Mouse (Mus musculus) macrophage (primary cell): ENCODE results near the gene Hsp90ab1. TPM values are rescaled to one million over a fixed set of nuclear protein-coding genes. Genes with fewer than 3 reads are reported as not detected.
A peak's percentile ranks its signal among the peaks of the same experiment; 100 is the strongest.

ENCODE experiments used
- H3K27ac ChIP-seq: fragments of 350-480 bp; formaldehyde crosslinking; 2 replicates; pipeline ENCODE4 v1.9.0; 2021
- H3K36me3 ChIP-seq: fragments of 350-480 bp; formaldehyde crosslinking; 2 replicates; pipeline ENCODE4 v1.9.0; 2021; ENCODE audit errors: inconsistent target
- H3K4me3 ChIP-seq: fragments of 350-480 bp; formaldehyde crosslinking; 2 replicates; pipeline ENCODE4 v1.9.0; 2021; ENCODE audit errors: inconsistent target
- H3K79me2 ChIP-seq: fragments of 350-480 bp; formaldehyde crosslinking; 2 replicates; pipeline ENCODE4 v1.9.0; 2021; ENCODE audit errors: inconsistent target
- WGBS: methylation state at CpG from one replicate; pipeline ENCODE4 v1.1.7; 2026; ENCODE audit warnings: inconsistent platforms; ENCODE audit not compliant: missing documents; 5-methylcytosine and 5-hydroxymethylcytosine counted together
- polyA plus RNA-seq: library from polyadenylated mRNA; stranded (reverse); fragments of 250-400 nt; gene quantifications from 3 replicates; pipeline ENCODE4 v1.2.4, GENCODE M21; 2018; ENCODE audit warnings: inconsistent platforms

The Hsp90ab1 gene
- polyA plus RNA-seq, 1 experiment from 2014 or later, result 909 TPM

DNA sequence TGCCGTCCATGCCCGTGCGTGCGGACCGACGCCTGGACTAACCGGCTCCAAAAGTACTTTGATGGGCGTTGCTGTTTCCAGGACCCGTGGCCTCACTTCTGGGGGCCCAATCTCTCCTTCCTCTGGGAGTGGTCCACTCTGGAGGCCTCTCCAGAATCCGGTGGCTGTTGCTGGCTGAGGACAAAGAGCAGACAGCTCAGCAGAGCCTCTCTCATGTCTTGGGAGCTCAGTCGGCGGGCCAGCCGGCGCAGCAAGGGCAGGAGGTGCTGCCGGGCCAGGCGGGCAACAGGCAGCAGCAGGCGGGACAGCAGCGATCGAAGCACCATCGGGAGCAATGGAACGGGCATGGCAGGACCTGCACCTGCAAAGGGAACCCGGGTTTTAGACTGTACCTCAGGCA lies 28.3 kb upstream of the Hsp90ab1 start:
- 89% methylated on average over 21 of the region's 22 CpGs for WGBS
- Histone ChIP-seq H3K27ac (no peak overlapping the region), H3K4me3 (no peak overlapping the region)

DNA sequence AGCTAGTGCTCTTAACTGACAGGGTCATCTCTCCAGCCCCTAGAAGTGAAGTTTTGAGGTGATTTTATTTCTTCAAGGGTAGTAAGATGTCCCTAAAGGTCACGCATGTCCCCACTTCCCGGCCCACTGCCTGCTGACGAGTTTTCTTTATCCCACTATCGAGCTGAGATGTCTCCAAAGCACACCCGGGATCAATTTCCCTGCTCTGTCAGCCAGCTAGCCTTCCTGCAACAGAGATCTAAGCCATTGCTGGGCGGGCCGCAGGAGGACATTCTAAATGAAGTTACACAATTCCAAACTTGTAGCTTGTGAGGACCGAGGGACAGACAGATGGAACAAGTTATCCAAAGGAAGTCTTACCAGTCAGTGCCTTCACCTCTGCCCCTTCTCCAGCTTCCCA lies 27.2 kb upstream of the Hsp90ab1 start:
- H3K4me3 ChIP-seq, result no peak overlapping the region

More for the DNA sequence above, 28.3 kb upstream of the Hsp90ab1 start:
- Histone ChIP-seq H3K79me2 (no peaks in the 10 kb centered on the region), H3K36me3 (no peaks in the 10 kb centered on the region)

DNA sequence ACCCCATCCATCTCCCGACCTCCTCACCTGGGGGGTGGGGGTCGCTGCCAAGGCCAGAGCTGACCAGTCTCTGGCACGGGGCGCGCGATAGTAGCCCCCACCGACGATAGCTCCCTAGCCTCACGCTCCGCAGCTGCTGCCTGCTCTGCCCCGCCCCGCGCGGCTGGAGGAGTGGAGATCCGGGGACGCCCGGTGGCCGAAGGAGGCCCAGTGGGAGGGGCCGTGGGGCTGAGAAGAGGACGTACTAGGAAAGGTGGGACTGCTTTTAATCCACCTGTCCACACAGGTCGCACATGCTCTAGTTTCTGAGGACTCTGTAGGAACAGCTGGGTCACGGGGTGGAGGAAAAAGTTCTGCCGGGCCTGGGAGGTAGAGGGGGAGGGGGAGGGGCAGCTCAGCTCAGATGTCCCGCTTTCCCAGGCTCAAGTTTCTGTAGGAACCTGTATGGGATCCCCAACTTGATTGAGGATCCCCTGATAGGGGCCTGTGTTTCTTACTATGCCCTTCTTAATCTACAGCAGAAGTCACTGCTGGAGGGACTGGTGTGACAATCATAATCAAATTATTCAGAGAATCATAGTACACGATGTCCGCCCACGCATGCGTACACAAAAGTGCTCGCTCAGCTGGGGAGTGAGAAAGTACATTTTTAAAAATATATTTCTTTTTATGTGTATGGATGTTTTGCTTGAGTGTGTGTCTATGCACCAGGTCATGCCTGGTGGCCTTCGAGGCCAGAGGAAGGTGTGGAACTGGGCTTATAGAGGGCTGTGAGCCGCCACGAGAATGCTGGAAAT lies 26.6 kb upstream of the Hsp90ab1 start, which contains the start of gene Slc29a1:
Gene Slc29a1, minus strand, starts transcription at position 161 of the 797 bp plus-strand sequence.
- no peaks in the 10 kb centered on the region; the same call in 1 of the 2 replicates for H3K79me2 ChIP-seq
- 35% methylated on average over 32 of the region's 32 CpGs for WGBS
- H3K36me3 ChIP-seq, result no peaks in the 10 kb centered on the region
- H3K27ac ChIP-seq, result 0 out of 2 replicates have a peak within 1 kb of the TSS, but pooled peaks have one; percentile 27
- no peak within 1 kb of the TSS; the same call in 1 of the 2 replicates for H3K4me3 ChIP-seq

More for the DNA sequence above, 27.2 kb upstream of the Hsp90ab1 start:
- 94% methylated on average over 8 of the region's 8 CpGs for WGBS
- Histone ChIP-seq H3K79me2 (no peaks in the 10 kb centered on the region), H3K36me3 (no peaks in the 10 kb centered on the region), H3K27ac (no peak overlapping the region)

DNA sequence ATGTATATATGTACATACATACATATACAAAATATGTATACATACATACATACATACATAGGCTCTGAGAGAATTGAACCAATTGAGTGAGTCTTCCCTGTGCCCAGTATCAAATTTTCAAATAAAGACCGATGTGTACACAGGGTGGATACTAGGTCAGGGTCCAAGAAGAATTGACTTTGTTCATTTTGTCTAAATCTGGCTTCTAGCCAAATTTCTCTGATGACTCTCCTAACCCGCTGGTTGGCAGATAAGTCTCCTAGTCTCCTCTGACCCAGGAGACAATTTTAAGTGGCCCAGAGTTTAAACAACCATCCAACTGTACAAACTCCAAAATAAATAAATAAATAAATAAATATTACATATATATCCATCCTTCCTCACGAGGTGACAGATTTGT lies 25.8 kb upstream of the Hsp90ab1 start:
- Histone ChIP-seq H3K27ac (no peak overlapping the region), H3K4me3 (no peak overlapping the region; the same call in 1 of the 2 replicates), H3K79me2 (peaks cover 6% of the 10 kb centered on the region; the same call in 1 of the 2 replicates), H3K36me3 (no peaks in the 10 kb centered on the region)
- 77% methylated on average over 3 of the region's 3 CpGs for WGBS

DNA sequence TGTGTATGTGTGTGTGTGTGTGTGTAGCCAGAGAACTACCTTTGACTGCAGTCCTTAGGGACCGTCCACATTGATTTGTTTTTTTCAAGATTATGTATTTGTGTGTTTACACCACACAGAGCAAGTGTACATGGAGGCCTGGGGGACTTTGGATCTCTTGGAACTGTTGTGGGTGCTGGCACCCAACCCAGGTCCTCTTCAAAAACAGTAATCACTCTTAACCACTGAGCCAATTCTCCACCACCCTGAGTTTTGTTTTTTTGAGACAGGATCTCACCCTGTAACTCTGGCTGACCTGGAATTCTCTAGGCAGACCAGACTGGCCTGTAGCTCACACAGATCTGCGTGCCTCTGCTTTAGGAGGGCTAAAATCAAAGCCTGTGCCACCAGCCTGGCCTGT lies 25.3 kb upstream of the Hsp90ab1 start:
- Histone ChIP-seq H3K27ac (peak overlapping the region; percentile 27; the same call in 1 of the 2 replicates), H3K4me3 (no peak overlapping the region), H3K36me3 (no peaks in the 10 kb centered on the region), H3K79me2 (peaks cover 11% of the 10 kb centered on the region; the same call in 1 of the 2 replicates)
- WGBS, result 90% methylated on average over 2 of the region's 2 CpGs

DNA sequence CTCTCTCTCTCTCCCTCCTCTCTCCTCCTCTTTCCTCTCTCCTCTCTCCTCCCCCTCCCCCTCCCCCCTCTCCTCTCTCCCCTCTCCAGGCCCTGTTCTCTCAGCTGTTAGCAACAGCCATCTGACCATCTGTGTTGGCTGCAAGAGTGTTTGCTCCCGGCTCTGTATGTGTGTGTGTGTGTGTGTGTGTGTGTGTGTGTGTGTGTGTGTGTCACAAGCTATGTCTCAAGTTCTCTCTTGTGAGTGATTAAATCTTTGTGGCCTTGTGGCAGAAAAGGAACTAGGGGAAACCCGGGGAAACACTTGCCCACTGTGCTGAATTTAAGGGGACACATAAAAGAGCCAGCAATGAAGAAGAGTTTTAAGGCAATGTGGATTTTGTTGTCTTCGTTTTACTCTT lies 24.7 kb upstream of the Hsp90ab1 start:
- Histone ChIP-seq H3K27ac (peak overlapping the region; percentile 27; the same call in 1 of the 2 replicates), H3K4me3 (no peak overlapping the region)
- 10% methylated on average over 2 of the region's 3 CpGs for WGBS

DNA sequence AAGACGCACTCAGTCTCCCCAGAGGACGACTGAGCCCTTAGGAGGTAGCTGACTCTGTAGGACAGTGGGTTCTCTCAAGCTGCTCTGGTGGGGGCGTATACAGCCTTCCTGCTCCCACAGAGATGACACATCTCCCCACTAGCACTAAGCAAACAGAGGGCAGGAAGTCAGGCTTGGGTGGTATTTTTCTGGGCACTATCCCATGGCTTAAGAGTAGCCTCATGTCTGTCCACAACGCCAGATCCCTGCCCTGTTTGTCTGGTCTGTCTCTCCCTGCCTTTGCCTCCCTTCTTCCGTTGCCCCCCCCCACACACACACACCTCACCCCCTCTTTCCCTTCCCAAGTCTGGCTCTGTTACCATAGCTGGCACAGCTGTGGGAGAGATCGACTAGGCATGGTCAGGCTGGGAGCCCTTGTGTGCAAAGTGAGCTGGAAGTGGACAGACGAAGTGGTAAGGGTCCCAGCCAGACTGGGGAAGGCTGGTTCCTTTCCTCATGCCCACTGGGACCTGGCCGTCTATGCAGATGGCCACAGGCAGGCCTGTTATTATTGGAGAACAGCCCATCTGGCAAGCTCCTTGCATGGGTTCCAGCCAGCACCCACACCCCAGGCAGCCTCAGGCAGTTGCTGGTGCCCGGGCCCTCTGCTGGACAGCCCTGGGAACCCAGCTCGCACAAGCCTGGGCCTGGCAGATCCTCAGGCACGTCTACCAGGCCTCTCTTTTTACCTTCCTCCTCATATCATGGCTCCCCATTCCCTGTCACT lies 23.7 kb upstream of the Hsp90ab1 start:
- WGBS, result 45% methylated on average over 11 of the region's 11 CpGs
- Histone ChIP-seq H3K4me3 (no peak overlapping the region), H3K27ac (peak overlapping the region; percentile 21; the same call in 1 of the 2 replicates), H3K36me3 (no peaks in the 10 kb centered on the region), H3K79me2 (peaks cover 17% of the 10 kb centered on the region; the same call in 1 of the 2 replicates)

More for the DNA sequence above, 24.7 kb upstream of the Hsp90ab1 start:
- Histone ChIP-seq H3K36me3 (no peaks in the 10 kb centered on the region), H3K79me2 (peaks cover 16% of the 10 kb centered on the region; the same call in 1 of the 2 replicates)

DNA sequence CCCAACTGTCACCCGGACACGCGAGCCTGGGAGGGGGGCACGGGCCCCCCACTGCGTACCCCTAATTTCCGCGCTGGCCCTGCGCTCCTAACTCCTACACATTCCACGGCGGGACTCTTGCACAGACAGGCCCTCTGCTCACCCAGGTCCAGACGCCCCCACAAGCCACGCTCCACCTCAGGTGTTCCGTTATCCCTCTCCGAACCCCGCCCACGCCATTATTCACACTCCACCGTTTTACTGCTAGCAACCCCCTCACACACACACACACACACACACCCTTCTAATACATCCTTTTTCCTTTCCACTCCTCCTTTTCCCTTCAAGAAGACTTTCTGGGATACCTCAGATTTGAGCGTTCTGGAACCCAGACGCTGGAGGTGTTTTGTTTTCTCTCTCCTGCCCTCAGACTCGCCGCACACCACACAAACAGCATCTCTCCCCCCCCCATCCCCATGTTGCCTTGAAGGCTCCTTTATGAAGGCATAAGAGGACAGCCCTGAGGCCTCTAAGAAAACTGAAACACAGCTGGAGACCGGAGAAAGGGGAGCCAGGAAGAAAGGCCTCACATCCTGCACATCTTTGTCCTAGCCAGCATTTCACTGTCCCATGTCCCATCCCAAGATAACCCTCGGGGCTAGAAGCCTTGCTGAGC lies 22.8 kb upstream of the Hsp90ab1 start:
- no peak overlapping the region for H3K27ac ChIP-seq
- peaks cover 22% of the 10 kb centered on the region; the same call in 1 of the 2 replicates for H3K79me2 ChIP-seq
- peak overlapping the region; percentile 58; the same call in 1 of the 2 replicates for H3K4me3 ChIP-seq
- 29% methylated on average over 21 of the region's 23 CpGs for WGBS
- H3K36me3 ChIP-seq, result no peaks in the 10 kb centered on the region

DNA sequence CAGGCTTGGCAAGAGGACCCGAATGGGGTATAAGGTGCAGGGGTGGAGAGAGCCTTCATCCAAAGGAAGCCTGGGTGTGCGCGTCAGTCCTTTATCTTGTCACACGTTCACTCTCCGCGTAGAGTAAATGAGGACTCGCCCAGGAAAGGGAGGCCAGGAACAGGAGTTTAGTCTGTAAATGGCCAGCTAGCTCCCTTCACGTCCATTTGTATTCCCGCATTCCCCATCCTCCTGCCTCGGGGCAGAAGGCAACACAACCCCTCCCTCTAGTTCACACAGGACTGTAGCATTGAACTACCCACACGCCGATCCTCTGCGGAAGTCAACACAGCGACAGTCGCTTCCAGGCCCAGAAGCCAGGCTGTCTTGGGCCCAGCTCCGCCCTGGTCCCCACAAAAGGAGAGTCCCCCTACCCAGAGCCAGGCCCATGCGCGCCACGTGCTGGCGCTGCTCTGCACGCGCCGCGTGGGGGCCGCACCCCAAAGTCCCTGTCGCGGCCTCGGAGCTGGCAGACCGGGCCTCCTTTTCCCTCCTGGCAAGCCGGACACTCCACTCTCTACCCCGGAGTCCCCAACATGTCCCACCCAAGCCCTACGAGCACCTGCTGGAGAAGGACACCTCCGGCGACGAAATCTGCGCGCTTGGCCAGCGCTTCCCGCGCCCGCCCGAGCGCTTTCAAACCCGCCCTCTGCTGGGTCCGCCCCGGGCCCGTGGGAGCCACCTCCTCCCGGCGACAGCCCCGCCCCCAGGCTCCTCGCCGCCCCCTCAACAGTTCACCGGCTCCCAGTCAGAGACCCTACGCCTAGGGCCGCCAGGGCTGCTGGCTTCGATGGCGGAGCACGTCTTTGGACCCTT lies 22.0 kb upstream of the Hsp90ab1 start:
- Histone ChIP-seq H3K4me3 (peak overlapping the region; percentile 58), H3K79me2 (peaks cover 22% of the 10 kb centered on the region; the same call in 1 of the 2 replicates), H3K27ac (0 out of 2 replicates have a peak overlapping the region, but pooled peaks have one; percentile 12), H3K36me3 (peaks cover under 1% of the 10 kb centered on the region; the same call in 1 of the 2 replicates)
- WGBS, result under 1% methylated on average over 58 of the region's 58 CpGs

DNA sequence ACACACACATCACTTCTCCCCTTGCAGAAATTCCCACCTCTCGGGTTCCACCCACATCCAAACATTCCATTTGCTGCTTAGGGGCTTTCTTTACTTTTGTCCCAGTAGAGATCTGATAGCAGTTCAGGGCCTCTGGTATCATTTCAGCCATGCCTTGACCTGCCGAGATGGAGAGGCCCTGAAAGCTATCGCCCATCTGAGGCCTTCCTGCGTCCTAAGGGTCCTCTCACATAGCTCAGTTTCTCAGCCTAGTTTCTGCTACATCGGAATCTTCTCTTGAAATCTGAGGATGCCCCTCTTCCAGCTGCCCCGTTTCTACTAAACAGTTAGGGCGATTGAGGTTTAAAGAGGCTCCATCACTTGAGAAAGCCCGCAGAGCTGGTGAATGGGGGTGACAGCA lies 21.1 kb upstream of the Hsp90ab1 start:
- Histone ChIP-seq H3K4me3 (peak overlapping the region; percentile 58; the same call in 1 of the 2 replicates), H3K36me3 (peaks cover 10% of the 10 kb centered on the region), H3K27ac (no peak overlapping the region), H3K79me2 (peaks cover 22% of the 10 kb centered on the region; the same call in 1 of the 2 replicates)
- 69% methylated on average over 8 of the region's 8 CpGs for WGBS

DNA sequence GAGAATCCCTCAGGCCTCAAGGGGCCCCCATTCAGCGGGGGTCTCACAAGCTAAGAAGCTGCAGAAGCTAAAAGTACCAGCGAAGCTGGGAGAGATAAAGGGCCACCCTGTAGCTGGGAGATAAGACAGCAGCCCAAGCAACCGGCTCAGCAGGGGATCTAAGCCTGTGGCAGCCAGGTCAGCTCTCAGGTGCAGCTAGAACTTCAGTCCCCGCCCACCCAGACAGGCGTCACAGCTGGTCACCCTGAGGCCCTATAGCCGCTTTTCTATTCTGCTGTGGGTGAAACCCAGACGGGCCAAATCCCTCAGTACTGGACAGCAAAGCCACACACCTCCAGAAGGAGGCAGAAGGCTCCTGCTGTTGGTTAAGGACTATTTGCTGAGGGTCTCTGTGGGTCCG lies 20.4 kb upstream of the Hsp90ab1 start:
- Histone ChIP-seq H3K4me3 (no peak overlapping the region), H3K27ac (no peak overlapping the region)
- WGBS, result 83% methylated on average over 8 of the region's 8 CpGs

DNA sequence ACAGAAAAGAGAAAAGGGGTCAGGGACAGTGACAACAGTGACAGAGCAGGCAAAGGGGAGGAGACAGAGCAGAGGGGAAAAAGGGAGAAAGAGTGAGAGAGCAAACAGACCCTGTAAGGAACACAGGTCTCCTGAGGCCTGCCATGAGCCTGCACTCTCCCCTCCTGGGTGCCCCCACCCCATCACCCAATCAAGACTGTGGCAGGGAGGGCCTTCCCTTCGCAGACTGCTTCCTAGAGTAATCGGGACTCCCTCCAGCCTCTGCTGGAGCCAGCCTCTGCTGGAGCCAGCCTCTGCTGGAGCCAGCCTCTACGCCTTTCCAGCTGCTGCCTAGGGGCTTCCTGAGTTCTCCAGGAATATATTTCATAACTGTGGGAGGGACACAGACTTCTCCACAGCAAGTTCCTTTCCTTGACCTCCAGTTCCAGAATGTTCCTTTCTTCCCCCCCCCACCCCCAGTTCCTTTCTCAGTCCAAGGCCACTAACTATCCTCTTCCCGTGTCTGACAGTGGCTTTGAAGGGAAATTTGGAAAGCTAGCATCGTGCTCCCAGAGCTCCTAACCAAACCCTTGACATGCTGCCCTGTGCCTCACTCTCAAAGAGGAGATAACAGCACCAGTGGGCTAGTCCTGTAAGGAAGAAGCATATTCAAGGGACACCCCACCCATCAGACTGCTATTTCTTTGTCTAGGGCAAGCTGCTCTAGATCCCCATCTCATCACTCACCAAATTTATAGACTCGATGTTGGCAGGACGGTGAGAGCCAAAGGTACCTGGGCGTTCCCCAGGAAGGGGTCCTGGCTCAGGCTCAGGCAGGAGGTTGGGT lies 19.7 kb upstream of the Hsp90ab1 start:
- WGBS, result 65% methylated on average over 8 of the region's 8 CpGs
- H3K4me3 ChIP-seq, result no peak overlapping the region

More for the DNA sequence above, 20.4 kb upstream of the Hsp90ab1 start:
- Histone ChIP-seq H3K36me3 (peaks cover 17% of the 10 kb centered on the region), H3K79me2 (peaks cover 22% of the 10 kb centered on the region; the same call in 1 of the 2 replicates)

More for the DNA sequence above, 19.7 kb upstream of the Hsp90ab1 start:
- Histone ChIP-seq H3K36me3 (peaks cover 22% of the 10 kb centered on the region), H3K27ac (no peak overlapping the region), H3K79me2 (peaks cover 22% of the 10 kb centered on the region; the same call in 1 of the 2 replicates)
